Mouse (Mus musculus) fat pad, adult 2 months (tissue): ENCODE results near the gene Atoh7.

ENCODE experiments used
- DNase-seq: peaks from one replicate; pipeline ENCODE4 v3.0.0-alpha.2; 2011; ENCODE audit warnings: low read depth, low spot score; ENCODE audit errors: extremely low read depth

The Atoh7 gene

DNA sequence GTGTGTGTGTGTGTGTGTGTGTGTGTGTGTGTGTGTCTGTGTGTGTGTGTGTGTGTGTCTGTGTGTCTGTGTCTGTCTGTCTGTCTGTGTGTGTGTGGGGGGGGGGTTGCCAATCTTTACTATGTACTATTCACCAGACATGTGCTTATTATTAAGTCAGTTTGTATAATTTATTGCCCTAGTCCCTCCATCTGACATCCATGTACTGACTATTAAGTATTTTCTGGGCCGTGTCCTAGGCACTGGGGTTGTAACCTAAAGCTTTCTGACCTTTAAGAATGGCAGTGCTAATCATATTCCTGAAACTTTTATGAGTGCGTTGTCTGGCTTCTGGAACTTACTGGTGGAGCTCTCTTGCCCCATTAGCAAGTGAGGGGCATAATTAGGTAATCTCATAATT is 2.7 kb upstream of the Atoh7 start:
- DNase-seq, result no peak

DNA sequence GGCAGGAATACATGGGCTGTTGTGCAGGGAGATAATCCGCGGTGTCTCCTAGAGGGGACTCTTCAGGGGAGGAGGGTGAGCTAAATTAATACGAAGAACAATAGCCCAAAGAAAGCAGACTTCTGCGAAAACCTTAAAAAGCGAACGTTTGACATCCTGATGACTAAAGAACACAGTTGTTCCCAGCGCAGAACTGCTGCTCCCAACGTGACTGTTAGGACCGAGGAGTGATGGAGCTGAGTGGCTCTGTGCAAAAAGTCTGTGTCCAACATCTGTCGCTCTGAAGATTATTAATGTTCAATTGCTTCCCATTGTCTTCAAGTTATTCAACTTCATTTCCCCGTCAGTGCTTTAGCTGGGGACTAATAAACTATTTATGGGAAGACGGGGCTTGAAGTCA is 1.3 kb upstream of the Atoh7 start:
- no peak for DNase-seq

DNA sequence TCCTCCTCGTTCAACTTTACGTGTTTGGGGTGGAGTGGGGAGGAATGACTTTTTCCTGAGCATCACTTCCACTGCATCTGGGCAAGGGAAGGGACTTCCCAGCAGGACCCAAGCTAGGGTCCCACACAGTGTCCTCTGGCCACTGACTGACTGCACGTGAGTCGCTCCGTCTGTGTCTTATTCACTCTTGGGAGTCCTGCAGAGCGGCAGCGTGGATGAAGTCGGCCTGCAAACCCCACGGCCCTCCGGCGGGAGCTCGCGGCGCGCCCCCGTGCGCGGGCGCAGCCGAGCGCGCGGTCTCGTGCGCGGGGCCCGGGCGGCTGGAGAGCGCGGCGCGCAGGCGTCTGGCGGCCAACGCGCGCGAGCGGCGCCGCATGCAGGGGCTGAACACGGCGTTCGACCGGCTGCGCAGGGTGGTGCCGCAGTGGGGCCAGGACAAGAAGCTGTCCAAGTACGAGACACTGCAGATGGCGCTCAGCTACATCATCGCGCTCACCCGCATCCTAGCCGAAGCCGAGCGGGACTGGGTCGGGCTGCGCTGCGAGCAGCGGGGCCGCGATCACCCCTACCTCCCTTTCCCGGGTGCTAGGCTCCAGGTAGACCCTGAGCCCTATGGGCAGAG is 601 bp downstream of the Atoh7 start:
- no peak for DNase-seq

DNA sequence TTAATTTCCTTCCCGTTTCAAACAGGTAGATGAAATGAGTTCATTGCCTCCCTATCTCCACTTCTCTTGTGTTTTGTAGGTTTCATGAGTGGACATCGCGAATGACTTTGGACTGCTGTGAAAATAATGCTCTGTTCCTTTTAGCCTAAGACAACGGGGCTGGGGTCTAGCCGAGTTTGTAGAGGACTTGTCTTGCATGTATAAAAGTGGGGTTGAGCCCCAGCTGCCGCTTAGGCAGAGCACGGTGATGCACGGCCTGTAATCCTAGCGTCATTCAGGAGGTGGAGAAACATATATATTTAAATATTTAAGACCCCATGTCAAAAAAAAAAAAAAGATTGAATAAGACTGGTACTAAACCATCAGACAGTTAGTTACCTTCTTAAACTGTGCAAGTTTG is 1.2 kb downstream of the Atoh7 start:
- DNase-seq, result no peak

DNA sequence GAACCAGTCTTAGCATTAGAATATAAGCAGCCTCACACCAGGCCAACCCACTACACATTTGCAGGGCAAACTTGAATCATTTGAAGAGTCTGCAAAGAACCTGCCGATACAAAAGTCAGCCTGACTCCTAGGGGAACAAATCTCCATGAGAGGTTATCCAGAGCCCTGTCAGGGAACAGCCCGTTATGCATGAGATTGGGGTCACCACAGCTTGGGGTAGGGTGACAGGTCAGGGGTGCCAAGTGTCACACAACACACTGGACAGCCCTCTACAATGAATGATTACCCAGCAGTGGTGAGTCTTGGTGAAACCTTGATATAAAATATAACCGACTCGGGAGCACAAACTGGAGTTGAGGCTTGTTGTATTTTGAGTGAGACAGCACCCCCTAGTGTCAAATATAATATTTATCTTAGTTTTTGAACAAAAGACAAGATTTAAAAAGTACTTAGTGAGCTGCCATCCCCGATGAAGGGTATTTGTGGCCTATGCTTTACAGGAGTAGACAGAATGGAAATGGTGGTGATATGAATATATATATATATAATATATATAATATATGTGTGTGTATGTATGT is 13.7 kb downstream of the Atoh7 start:
- no peak for DNase-seq

DNA sequence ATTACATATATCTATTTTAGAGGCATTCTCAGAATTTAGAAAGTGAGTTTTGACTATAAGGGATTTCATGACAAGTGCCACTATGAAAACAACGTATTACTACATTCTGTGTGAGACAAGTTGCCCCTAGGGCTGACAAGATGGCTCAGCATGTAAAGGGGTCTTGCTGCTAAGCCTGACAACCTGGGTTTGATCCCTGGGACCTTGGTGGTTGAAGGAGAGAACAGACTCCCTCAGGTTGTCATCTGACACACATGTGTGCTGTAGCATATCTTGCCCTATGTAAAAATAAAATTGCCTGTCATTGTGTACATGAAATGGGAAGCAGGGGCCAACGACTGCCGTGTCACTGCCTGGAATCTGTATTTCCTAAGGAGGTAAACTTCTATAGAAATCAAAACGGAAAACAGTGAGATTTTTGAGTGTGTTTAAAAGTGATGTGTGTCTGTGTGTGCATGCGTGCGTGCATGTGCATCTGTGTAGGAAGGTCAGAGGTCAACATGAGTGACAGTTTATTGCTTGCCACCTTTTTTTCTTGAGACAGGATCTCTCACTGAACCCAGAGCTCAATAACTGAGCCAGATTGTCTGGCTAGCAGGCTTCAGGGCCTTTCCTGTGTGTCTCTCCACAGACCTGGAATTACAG is 14.4 kb downstream of the Atoh7 start:
- no peak for DNase-seq

DNA sequence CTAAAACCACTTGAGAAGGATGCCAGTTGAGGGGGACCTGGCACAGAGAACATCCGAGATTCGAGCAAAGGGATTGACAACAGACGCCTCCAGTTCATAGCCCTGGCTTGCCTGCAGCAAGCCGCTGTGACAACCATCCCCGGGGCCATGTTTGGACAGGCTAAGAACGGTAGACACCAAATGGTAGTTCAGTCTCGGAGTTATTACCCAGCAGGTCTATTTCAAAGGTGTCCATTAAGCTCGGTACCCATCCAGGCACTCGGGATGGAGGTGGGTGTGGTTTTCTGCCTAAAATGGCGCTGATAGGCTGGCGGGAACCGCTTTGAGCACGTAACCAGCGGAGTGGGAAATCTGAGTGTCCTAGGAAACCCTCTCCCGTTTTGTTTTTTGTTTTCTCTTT is 16.4 kb downstream of the Atoh7 start:
- no peak for DNase-seq

DNA sequence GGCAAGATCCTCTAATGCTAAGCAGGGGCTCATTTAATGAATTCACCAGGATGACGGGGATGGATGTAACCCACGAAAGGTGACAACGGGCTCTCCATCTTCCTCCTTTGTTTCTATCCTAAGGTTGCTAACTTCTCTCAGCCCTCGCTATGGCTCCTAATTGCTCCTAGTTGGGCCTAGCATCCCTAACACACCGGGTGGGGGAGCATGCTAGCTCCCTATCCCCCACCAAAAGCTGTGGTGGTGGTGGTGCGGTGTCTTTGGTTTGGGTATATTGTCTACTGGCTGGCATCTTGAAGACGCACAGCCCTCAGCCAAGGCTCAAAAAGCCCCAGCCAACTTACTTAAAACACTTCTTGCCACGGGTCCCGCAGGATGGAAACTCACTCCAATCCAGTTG is 16.9 kb downstream of the Atoh7 start:
- no peak for DNase-seq

DNA sequence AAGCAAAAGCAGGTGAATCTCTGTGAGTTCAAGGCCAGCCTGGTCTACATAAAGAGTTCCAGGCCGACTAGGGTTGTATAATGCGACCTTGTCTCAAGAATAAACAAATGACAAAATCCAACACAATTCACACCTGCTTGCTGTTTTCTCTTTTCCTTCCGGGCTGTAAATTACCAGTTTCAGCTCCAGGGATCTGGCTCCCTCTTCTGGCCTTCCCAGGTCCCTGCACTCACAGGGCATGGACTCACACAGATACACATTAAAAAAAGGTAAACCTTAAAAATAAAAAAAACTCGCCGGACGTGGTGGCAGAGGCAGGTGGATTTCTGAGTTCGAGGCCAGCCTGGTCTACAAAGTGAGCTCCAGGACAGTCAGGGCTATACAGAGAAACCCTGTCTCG is 18.1 kb downstream of the Atoh7 start:
- no peak for DNase-seq

DNA sequence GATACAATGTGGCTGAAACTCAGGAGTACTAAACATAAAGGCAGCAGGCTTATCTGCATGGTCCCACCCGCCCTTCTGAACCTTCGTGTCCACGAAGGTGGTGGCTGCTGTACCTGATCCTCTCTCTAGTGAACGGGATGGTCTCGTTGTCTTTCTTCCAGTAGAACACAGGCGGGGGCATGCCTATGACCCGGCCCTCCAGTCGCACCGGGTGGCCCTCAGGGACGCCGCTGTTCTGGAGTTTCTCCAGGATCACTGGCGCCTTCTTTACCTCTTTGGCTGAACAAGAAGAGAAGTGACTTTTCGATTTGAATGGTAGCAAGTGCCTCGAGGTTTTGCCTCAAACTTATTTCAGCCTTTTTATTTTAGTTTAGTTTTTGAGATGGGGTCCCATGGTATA is 20.5 kb downstream of the Atoh7 start:
- no peak for DNase-seq

DNA sequence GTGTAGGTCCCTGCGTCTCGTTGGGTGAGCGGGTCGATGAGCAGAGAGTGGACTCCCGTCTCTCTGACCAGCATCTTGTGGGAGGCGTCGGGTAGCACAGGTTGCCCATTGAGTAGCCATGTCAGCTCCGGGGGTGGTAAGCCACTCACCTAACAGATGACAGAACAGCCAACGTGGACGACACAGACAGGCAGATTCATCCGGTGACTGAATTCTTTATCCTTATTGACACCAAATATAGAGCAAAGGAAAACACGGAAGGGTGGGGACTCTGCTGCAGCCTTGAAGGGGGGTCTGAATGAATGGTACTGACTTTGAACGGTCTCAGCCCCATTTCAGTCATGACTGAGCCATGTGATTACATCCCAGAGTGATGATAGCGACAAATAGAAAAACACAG is 22.5 kb downstream of the Atoh7 start:
- no peak for DNase-seq

DNA sequence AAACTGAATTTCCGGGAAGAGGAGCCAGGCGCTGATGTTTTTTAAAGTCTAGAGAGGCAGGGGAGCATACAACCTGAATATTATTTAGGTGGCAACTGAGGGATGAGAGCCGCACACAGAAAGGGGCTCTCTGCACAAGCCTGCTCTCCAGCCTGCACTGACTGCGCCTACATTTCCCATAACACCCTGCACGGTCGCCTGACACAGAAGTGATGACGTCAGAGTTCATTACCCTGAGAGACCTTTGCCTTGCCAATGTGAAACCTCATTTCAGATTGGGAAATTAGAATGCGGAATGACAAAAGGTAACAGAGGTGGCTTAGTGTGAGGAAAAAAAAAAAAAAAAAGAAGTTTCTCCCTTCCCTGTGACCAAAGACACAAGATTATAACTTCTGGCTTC is 23.1 kb downstream of the Atoh7 start:
- DNase-seq, result no peak

DNA sequence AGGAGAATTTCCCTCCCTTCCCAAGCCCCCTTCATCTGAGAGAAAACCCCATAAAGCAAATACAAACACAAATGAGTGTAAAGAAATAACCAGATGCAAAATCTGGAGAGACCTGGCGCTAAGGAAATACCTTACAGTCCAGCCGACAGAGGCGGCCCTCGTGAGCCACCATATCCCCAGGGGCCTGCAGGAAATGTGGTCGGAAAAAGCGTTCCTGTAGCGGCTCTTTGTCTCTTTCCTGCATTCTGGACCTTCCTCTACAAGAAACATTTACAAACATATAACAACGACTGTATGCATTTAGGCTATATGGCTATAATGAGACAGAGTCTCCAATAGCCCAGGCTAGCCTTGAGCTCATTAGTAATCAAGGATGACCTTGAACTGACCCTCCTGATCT is 23.7 kb downstream of the Atoh7 start:
- no peak for DNase-seq

DNA sequence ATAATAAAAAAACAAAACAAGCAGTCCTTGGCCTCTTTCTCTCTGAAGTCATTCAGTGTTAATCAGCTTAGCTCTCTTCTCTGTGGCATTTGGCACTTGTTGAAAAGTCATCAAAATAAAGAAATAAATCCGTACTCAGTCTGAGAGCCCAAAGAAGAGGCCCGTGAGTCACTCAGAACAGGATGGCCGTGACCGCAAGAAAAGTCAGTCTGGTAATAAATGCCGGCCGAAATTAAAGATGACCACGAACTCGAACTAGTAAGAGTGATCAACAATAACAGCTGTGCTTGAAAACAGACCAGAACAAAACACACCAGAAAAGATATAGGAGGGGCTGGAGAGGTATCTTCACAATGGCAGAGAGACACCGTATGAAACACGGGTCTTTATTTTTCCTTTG is 24.6 kb downstream of the Atoh7 start:
- DNase-seq, result no peak

DNA sequence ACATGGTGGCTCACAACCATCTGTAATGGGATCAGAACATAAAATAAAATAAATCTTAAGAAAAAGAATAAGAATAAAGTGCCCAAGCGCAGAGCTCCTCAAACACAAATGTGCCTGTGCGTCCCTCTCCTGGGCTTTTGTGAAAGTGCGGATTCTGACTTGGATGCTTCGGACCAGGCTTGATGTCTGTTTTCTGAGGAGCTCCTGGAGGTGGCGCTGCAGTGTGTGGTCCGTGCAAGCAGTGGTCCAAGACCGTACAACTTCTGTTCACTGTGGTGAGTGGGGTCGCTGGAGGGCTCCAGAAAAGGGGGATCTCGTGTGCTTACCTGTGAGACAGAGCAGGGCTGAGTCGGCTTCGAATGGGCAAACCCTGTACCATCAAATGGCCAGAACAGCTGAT is 25.9 kb downstream of the Atoh7 start:
- no peak for DNase-seq

DNA sequence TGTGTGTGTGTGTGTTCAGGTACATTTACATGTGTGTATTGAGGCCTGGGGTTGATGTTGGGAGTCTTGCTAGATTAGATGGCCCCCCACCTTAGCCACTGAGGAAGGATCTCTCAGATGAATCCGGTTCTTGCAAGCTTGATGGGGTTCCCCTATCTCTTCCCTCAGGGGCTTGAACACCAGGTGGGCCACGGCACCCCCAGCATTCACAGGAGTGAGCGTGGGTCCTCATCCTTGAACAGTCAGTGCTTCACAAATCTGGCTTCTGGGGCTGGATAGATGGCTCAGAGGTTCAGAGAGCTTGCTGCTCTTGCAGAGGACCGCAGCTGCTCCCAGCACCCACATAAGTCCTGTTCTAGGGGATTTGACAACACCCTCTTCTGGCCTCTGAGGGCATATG is 26.7 kb downstream of the Atoh7 start:
- no peak for DNase-seq

DNA sequence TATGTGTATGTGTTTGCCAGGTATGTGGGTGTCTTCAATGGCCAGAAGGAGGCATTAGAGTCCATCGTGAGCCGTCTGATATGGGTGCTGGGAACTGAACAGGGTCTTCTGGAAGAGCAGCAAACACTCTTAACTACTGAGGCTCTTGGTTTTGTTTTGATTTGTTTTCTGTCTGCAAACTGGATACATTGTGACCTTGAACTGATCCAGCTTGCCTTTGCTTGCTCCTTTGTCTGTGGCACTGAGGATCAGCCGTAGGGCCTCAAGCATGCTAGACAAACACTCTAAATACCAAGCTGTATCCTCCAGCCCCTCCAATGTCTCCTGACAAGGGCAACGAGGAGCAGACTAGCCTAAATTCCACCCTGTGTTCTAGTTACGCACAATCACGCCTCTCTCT is 27.7 kb downstream of the Atoh7 start:
- no peak for DNase-seq

DNA sequence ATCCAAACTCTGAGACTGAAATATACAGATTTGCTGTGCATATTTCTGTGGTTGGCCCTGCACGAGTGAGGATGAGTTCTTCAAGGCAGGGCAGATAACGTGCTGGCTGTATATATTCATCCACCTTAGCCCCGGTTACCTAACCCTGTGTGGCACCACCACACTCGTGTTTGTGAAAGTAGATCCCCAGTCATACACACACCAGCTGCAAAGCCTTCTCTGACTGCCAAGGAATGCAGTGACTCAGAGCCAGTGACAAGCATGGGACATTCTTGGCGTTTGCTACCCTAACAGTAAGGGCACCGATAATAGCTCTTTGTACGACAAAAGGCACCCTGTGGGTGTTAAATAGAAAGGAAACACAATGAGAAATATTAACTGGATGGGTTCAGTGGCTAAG is 28.8 kb downstream of the Atoh7 start:
- no peak for DNase-seq

DNA sequence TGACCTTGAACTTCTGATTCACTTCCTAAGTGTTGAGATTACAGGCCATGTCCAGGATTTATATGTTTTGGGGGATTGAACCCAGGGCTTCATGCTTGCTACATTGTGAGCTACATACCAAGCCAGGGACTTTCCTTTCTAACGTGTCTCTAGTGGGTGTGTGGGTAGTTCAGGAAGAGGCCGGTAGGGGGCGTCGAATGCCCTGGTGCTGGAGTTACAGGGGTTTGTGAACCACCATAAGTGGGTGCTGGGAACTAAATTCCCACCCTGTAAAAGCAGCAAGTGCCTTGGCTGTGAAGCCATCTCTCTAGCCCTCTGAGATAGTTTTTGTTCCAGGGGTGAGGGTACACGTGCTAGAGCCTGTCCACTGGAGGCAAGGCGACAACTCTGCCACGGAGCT is 31.0 kb downstream of the Atoh7 start:
- no peak for DNase-seq

DNA sequence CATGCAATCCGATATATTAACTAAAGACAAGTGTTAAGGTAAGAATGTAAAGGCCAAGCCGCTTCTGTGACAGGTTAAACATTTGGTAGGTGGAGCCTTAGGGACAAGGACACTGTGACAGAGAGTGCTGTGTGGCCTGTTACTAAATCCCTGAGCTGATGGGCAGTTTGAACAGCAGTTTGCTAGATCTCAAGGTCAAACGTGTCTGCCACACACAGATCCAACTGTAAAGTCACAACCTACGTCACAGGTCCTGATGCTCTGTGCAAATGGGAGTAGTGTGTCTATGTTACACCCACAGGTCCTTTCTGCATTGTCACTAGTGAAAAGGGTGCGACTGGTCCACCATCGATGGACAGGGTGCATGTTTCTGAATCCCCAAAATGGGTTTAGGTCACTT is 32.9 kb downstream of the Atoh7 start:
- no peak for DNase-seq

DNA sequence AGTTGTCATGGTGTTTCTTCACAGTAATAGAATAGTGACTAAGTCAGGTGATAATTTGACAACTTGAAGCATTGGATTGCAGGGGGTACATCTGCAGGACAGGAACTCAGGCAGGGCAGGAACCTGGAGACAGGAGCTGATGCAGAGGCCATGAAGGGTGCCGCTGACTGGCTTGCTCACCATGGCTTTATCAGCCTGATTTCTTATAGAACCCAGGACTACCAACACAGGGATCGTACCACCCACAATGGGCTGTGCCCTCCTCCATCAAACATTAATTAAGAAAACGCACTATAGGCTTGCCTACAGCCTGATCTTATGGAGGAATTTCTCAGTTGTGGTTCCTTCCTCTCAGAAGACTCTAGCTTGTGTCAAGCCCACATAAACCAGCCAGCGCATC is 33.9 kb downstream of the Atoh7 start:
- DNase-seq, result no peak

DNA sequence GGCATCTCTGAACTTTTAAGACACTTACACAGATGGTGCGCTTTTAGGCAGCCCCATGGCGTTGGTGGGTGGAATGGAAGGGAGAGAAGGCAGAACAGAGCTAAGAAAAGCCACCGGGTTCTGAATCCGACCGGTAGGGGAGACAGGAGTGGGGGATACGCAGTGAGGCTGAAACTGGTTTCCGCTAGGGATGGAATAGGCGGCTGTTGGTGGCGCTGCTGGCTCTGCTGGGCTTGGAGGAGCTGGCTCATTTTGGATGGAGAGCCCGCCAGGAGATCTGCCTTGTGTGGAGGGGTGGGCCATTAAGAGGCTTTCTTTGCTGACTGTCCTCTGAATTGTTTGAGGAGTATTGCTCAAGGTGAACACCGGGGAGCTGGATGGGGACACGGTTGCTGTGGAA is 36.2 kb downstream of the Atoh7 start:
- no peak for DNase-seq

DNA sequence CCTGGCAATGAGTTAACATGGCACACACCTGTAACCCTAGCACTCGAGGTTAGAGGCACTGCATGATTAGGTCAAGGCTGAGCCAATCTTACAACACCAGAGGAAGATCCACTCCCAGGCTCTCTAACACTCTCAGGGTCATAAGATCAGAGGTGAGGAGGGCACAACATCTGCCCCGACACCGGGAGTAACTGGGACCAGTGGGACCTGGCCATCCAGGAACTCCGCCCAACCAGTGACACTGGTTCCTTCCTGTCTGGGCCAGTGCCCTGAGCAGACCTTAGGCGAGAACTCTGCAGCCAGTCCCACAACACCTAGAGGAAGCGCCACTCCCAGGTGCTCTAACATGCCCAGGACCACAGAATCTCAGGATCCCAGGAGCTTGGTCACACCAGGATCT is 37.0 kb downstream of the Atoh7 start:
- DNase-seq, result no peak
